Mouse (Mus musculus): ENCODE data around the gene Tmem98.

The Tmem98 gene

DNA sequence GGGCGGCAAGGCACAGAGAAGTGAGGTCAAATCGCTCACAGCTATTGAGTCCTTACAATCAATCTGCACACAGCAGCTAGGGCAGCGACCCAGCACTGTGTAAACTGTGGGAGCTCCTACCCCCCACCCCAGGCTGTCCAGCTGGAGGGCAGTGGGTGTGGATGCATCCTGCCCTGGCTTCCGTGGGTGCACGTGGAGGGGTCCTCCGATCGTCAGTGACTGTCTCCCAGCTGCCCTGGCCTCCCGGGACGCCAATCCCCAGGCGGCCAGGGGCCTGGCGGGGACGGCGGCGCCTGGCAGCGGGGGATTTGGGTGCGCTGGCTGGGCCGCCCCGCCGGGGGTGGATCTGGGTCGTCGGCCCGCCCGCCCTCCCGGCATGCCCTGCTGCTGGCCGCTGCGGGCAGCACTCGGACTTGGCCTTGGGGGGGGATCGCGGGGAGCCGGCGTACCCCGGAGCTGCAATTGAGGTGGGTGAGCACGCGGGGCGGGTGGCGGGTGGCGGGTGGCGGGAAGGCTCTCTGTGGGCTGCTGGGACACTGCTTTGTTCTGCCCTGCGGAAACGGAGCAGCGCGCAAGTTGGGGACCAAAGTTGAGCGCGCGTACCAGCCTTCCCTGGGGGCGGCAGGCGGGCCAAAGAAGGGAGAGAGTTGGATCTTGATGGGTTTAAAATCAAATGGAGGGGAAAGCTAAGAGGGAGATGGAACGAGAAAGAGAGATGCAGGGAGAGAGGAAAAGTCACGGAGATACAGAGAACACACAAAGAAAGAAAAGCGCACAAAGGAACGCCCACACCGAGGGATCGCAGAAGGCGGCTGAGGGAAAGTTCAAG lies at the start of gene Tmem98:
Tmem98 (plus strand) TSS at position 183 of the 829 bp plus-strand sequence.
- no peak for DNase-seq (ENCODE audit: low read depth)

DNA sequence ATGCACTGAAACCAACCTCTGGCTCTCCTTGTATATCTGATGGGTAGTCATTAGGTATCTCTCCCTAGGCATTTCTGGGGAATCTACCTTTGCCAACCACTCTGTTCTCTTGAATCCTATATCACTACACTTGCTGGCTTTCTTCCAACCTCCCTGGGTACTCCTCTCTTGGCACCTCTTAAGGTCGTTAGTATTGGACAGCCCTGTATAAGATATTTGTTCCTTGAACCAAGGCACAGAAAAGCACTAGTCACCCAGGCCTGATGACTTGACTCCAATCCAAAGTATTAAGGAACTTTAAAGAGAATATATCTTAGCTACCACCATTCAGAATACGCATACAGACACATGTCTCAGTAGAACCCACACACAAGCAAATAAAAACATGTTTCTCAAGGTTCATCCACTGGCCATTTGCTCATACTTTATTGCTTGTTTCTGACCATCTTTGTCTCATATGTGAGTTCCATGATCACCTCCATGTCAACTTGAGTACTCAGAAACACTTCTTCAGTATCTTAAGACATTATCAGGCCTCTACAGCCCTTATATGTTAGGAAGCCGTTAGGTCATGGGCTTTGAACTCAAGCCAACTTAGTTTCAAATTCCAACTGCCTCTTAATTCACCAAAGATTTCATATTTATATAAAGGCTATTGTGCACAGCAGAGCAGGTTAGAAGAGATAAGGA lies 48.5 kb upstream of the Tmem98 start:
- DNase-seq (ENCODE audit: low read depth): no peak

DNA sequence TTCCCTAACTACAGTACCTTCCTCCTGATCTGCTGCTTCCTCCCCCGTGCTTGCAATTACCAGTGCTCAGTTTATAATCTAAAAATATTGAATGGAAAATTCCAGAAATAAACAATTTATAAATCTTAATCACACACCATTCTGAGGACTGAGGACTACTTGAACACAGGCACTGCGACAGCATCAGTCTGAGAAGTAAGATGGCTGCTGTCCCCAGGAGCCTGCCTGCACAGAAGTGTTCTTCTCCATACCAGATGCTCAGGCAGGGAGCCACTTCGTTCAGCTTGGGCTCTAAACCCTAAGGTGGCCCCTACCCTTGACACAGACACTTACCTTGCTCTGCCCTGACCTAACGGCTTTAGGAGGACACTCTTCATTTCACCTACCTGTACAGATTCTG lies 47.9 kb upstream of the Tmem98 start:
- no peak for DNase-seq (ENCODE audit: low read depth)

DNA sequence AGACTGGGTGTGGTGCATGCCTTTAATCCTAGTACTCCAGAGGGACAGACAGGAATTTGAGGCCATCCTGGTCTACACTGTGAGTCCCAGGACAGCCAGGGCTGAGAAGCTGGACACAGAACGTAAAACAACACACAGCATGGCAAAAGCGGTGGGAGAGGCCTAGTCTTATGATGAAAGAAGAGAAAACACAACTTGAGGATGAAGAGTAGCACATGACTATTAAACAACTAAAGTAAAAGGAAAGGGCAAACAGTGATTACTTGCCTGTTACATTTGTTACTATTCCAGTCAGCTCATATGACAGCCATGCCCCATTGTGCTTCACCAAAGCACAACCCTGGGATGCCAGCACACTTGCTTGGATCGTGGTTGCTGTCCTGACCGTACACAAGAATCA lies 43.9 kb upstream of the Tmem98 start:
- DNase-seq (ENCODE audit: low read depth): no peak

DNA sequence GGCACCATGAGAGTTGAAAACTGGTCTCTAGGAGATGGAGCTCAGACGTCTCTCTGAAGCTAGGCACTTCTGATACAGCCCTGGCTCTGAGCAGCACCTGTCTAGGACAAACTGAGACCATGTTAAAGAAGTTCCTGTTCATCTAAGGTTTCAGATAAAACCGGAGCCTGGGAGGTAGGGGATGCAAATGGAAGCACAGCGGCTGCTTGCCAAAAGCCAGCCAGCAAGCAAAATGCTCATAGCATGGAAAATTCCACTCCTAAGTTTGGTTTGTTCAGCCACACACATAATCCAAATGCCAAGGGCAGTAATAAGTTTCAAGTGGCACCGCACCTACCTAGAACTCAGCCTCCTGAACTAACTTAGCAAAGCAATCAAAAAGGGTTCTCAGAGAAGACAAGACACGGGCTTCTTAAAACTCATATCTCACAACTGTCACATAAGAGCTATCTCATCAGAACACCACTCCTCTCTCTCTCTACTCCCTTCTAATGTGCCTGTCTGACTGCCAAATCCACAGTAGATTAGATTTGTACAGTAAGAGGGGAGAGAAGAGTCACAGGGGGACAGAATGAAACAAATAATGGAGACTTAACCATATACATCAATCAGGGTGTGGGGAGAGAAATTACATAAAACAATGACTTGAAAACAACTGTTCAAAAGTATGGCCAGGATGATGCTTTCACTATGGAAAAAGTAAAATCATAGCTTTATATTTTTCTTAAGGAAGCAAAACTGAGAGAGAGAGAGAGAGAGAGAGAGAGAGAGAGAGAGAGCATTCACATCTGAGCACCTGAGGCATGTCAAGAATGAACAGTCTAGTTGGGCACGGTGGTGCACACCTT lies 43.3 kb upstream of the Tmem98 start:
- DNase-seq (ENCODE audit: low read depth): no peak

DNA sequence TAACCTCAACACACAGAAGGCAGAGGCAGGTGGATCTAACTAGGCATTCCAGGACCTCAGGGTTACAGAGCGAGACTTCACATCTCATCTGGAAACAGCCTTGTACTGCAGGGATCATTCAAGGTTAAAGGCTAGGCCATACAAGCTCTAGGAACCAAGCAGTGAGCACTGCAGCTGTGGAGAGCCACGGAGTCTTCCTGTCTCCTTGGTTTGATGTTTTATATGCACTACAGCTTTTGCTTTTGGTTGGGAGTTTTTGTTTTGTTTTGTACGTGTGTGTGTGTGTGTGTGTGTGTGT lies 42.7 kb upstream of the Tmem98 start:
- no peak for DNase-seq (ENCODE audit: low read depth)

DNA sequence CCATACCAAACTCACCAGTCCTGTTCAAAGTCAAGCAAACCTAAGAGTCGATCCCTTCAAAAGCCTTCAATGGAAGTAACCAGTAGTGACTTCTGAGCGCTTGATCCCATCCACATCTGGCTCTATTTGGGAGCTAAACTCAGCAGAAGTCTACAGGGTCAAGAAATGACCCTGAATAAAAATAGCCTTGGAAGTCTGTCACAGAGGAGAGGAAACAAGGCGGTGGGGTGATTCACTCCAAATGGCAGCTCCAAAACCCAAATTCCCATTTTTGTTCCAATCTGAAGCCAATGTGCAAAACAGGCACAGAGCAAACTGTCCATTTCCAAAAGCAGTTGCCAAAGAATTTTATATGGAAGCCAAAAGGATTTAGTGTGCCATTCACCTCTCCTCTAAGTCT lies 38.8 kb upstream of the Tmem98 start:
- DNase-seq (ENCODE audit: low read depth): no peak

DNA sequence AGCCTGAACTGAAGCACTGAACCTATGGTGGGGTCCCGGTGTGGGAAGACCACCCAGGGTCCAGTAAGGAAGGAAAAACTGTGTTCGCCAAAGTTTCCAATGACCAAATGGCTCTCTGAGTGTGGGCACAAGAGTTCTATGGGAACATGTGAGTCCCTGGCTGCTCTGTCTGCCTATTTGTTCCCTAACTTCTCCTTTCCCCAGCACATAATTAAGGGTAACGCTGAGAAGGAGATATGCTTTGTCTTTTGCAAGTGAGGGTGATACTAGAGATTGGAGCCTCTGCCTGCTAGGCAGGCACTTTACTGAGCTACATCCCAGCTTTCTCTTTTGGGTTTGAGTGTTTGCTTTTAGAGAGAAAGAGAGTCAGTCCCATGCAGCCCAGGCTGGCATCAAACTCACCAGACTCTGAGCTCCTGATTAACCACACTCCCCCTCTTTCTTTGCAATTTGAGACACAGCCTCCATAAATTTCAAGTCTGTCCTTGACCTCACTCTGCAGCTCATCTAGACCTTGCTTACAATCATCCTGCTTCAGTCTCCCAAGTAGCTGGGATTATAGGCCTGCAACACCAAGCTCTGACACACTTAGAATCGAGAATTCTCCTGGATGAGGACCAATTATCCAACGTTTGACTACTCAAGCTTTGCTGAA lies 38.3 kb upstream of the Tmem98 start:
- DNase-seq (ENCODE audit: low read depth): no peak

DNA sequence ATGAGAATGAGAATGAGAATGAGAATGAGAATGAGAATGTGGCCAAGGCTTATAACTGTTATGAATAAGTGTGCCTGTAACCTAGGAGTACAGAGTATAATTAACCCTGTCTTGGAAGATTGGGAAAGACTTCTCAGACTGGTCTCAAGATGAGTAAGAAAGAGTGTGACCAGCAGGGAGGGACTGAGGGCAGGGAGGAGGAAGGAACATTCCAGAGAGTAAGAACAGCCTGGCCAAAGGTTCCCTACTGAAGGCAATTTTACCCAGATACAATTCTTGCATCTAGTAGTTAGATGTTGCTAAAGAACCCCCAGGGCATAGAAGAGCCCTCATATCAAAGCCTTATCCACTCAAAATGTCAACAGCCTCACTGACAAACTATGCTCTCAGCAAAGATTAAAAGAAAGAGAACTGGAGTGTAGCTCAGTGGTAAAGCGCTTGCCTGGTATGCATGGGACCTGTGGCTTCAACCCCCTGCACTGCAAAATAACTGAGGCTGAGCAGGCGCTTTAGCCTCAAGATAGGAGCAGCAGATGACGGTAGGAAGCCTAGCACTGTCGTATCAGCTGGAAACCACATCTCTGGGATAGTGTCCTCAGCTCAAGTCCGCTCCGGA lies 37.3 kb upstream of the Tmem98 start:
- DNase-seq (ENCODE audit: low read depth): no peak

DNA sequence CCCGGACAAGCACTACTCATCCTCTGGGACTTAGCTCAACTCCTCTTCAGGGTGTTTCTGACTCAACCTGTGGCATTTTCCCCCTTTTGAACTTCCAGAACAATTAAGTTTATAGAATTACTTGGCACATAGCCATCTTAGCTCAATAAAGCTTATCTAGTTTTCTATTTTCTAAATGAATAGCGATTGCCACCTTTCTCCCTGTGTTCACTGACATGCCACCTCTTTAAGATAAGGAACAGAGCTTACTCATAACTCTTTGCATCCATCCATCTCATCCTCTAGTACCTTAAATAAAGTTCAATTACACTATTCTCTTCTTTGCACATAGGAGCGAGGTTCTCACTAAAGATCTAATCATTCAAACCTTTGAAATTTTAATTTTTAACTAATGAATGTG lies 34.4 kb upstream of the Tmem98 start:
- no peak for DNase-seq (ENCODE audit: low read depth)

DNA sequence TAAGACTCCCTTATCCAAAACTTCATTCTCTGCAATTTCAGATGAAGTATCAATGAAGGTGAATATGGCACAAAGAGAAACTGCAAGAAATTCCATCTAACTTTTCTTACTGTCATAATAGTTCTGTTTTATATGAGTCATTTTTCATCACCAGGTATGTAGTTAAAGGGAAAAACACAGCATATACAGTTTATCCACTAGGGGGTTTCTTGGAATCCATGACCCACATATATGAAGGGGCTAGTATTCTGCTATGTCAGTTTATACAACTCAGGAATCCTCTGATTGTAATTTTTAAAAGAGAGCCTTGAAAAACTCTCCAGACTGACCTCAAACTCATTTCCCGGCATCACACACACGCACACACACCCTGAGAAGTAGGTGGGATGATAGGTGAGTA lies 32.3 kb upstream of the Tmem98 start:
- DNase-seq (ENCODE audit: low read depth): peak; percentile 23

DNA sequence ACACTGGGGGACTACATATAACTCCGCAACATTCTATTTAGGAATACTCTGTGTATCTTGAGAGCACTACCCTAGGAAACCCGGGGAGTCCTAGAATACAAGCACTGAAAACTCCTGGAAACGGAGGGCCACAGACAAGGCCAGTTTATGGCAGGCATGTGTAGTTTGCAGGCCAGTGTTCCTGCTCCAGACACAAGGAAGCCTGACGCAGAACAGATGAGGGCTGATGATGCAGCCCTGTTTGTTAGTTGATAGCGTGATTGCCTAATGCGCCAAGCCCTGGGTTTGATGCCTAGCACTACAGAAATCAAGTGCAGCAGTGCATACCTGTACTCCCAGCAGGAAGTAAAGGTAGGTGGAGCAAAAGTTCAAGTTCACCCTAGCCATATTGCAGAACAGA lies 31.8 kb upstream of the Tmem98 start:
- DNase-seq (ENCODE audit: low read depth): peak; percentile 9

DNA sequence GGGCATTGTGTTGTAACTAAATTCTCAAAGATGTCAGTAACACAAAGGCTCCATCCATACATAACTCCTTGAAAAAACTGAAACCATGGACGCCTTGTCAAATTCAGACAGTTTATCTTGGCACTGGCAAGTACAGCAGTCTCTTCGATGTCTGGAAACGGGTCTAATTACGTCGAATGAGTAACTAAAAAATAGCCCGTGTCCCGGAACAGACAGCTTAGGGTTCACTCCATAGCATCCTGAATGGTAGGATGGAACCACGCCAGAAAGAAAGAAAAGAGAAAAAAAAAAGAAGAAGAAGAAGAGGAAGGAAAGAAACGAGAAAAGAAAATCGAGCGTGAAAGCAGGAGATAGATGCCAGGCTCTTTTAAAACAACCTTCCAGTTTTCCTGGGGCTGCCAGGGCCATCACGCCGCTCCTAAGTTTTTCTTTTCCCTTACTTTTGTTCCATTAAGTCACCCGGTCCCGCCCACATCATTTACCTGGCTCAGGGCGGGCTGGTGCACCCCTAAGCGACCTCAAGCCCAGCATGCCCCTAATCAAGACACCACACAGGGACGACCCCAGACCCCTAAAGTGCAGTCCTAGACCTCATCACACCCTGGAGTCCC lies 31.0 kb upstream of the Tmem98 start:
- DNase-seq (ENCODE audit: low read depth): no peak

DNA sequence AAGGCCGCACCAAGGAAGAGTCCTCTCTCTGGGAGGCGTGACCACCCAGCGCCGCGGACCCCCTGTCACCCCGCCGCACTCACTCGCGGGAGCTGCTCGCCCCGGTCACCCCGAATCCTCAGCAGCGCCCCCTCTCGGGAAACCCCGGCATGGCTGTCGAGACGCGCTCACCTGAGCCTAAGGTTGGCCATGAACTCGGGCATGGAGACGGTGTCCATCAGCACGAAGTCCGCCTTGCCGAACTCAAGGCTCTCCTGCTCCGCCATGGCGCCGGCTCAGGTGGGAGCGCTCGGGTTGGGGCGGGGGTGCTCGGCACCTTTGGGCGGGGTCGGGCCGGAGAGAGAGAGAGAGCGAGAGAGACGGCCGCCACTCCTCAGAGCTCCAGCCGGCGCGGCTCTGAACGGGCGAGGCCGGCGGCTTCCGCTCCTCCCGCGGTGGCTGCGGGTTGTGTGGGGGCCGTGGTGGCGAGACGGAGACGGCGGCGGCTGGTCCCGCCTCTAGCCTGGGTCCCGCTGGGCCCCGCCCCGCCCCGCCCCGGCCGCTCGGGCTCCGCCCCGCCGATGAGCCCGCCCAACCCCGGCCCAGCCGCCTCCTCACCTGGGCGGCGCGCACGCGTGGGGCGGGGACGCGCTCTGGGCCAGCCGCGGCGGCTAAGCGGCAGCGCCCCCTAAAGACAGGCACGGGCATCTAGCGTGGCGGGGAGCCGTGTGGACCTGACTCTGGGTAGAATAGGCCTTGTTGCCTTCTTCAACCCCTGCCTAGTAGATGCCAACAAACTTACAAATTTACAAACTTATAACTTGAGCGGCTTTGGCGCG lies 30.2 kb upstream of the Tmem98 start, which contains the start of gene Myo1d:
Myo1d (minus strand) TSS at position 499 of the 818 bp plus-strand sequence.
- peak; percentile 91 for DNase-seq (ENCODE audit: low read depth)

DNA sequence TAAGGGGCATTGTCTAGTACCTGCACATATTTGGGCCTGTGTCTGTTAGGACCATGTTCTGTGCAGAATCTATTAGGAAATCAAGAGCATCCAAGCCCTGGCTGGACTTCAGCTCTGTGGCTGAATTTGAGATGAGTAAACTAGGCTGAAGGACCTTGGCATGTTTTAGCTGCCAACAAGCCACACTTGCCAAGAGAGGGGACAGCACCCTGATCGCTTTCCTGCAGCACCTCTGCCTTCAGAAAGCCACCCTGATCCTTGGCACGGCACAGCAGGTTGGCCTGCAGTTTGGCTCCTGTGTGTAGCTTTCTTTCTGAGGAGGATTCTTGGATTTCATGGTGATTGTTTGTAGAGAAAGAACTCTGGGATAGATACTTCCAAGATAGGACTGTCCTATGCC lies 28.4 kb upstream of the Tmem98 start:
- DNase-seq (ENCODE audit: low read depth): no peak

DNA sequence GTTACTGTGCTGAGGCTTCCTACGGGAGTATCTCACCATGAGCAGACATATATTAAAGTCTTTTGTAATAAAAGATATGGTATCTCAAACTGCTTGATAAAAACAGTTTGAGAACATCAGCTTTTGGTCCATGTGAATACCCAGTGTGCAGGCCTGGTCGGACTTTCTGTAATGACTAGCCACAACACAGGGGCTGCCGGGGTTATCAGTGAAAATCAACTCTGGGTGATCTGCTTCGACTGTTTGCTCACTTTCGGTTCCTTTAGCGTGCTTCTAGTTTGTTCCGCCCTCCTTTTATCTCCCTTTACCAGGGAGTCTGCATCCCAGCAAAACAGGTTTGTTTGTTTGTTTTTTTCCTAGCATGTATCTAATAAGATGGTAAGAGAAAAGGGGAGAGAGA lies 26.5 kb upstream of the Tmem98 start:
- DNase-seq (ENCODE audit: low read depth): peak; percentile 13

DNA sequence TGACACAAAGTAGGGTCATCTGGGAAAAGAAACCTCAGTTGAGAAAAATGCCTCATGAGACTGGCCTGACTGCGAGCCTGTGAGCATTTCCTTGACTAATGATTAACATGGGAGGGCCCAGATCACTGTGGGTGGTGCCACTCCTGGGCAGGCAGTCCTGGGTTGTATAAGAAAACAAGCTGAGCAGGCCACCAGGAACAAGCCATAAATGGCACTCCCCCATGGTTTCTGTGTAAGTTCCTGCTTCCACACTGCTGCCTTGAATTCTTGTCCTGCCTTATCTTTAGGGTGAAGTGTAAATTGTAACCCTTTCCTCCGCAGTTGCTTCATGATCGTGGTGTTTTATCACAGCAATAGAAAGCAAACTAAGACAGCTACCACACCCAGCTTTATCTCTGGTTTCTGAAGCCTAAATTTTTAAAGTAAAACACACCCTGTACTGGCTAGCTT lies 25.7 kb upstream of the Tmem98 start:
- no peak for DNase-seq (ENCODE audit: low read depth)

DNA sequence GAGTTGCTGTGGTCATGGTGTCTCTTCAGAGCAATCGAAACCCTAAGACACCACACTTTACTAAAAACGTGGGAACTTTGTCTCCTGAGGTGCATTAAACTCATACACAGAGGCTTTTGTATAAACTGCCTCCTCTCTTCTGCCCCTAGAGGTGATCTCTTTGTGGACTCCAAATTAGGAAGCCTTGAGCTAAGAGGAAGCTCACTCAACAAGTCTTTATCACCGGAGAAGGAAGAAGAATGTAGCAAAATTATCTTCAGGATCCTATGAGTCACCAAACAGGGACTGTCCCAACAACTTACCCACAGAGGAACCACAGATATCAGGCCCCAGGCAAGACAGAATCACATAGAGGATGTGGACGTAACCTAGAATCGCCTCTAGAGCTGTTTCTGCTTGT lies 24.3 kb upstream of the Tmem98 start:
- peak; percentile 64 for DNase-seq (ENCODE audit: low read depth)

DNA sequence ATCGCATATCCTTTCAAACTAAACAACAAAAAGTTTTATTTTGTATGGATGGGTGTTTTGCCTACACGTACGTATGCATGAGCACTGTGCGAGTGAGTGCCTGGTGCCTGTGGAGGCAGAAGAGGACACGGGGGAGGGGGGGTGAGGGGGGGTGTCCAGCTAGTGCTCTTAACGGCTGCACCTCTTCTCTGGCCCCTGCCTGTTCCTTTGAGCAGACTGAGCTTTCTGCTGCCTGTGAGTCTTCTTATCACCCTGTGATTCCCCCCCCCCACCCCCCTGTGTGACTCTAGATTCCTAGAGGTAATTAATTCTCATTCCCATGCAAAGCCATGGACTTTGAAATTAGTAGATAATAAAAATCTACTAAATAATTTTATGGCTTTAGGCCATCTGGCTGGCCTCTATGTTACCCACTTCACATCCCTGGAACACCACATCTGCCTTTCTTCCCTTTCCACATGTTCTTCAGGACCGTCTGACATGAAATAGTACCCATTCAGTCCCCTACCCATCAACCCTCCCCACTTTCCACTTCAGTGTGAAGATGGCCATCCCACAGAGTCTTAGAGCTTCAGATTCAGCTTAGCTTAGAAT lies 20.2 kb upstream of the Tmem98 start:
- DNase-seq (ENCODE audit: low read depth): no peak

DNA sequence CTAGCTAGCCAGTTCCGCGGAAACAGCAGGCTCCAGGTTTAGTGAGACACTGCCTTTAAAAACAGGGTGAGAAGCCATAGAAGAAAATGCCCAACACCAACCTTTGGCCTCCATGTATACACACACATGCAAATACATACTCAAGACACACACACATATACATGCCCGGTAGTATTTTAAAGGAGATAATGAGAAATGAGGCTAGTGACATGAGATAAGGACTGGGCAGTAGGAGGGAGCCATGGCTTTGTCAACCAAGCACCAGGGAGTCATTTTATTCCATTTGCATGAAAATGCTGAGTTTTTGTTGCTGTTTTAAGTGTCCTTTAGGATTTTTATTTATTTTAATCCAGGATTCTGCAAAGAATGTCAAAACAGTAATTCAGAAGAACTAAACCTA lies 19.6 kb upstream of the Tmem98 start:
- DNase-seq (ENCODE audit: low read depth): no peak
